Mouse (Mus musculus) left cerebral cortex, postnatal 10 days (tissue): ENCODE results near the gene Rbp1. TPM values are rescaled to one million over a fixed set of nuclear protein-coding genes. Genes with fewer than 3 reads are reported as not detected.

Source experiments
- DNase-seq, 2 experiments: peaks; one replicate each; pipeline ENCODE4 v3.0.0; 2021 to 2022; ENCODE audit warnings: low spot score in 2 of 2, mixed read lengths in 1 of 2; ENCODE audit errors: extremely low spot score in 1 of 2
- intact Hi-C: fragments of 180-260 bp; cut with DNase I; formaldehyde crosslinking; loops from one replicate; pipeline ENCODE4 v1.15.1; 2025
- total RNA-seq, 2 experiments: library from RNA; stranded (reverse); gene quantifications; 2 replicates each; pipeline ENCODE4 v1.2.3; 2021

Rbp1 gene
- 1 to 10 TPM; 5.8 to 6.1 TPM for total RNA-seq

GRCm38 (mm10) chr9:98422656-98423055, at the start of gene Rbp1:
TSS of gene Rbp1 (plus strand) at chr9:98422961.
- DNase-seq = no peak
- intact Hi-C loops = no loop called here

GRCm38 (mm10) chr9:98373358-98373757, 49.4 kb upstream of the Rbp1 start:
- peak in 1 of 2 experiments; percentile 17 for DNase-seq
- intact Hi-C loops = no loop called here

- DNase-seq = peak in 1 of 2 experiments; percentile 8
- intact Hi-C loops = no loop called here
These were observed 47.9 kb upstream of the Rbp1 start for GRCm38 (mm10) chr9:98374897-98375296.

- intact Hi-C loops = no loop called here
- no peak for DNase-seq
These were observed 47.2 kb upstream of the Rbp1 start for GRCm38 (mm10) chr9:98375329-98376170.

- DNase-seq = peak in 1 of 2 experiments; percentile 4
- intact Hi-C loops = no loop called here
These were observed 43.0 kb upstream of the Rbp1 start for GRCm38 (mm10) chr9:98379736-98380135.

DNA sequence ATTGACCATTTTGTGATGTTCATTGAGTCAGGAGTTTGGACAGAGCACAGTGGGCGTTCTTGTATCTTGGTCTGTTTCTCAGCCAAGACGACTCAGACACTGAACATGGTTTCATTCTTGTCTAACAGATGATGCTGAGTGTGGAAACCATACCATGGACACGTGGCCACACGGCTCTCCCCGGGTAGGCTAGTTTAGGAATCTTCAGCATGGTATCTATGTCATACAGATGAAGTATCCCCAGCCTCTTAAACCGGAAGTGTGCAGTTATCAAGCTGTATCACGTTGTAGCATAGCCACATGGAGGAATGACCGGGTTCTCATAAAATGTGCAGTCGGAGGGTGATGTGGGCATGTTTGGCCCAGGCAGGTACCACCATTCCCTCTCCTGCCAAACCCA, 42.2 kb upstream of the Rbp1 start:
- intact Hi-C loops = no loop called here

GRCm38 (mm10) chr9:98387741-98388632, 34.8 kb upstream of the Rbp1 start:
- DNase-seq = no peak
- intact Hi-C loops = no loop called here

More for the DNA sequence above, 42.2 kb upstream of the Rbp1 start:
- DNase-seq = peak in 1 of 2 experiments; percentile 3

DNA sequence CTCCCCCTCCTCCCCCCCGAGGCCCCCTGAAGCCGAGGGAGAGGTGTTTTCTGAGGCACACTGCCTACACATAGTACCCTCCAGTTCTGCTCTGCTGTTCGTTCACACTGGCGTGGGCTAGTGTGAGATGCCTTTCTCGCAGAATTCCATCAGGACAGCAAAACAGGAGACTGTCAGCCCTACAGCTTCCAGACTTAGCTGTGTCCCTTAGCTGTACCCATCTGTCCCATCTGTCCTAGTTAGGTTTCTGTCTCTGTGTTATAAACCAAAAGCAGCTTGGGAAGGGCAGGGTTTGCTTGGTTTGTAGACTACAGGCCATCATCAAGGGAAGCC, 34.2 kb upstream of the Rbp1 start:
- intact Hi-C loops = no loop called here
- DNase-seq = peak in 1 of 2 experiments; percentile 20

DNA sequence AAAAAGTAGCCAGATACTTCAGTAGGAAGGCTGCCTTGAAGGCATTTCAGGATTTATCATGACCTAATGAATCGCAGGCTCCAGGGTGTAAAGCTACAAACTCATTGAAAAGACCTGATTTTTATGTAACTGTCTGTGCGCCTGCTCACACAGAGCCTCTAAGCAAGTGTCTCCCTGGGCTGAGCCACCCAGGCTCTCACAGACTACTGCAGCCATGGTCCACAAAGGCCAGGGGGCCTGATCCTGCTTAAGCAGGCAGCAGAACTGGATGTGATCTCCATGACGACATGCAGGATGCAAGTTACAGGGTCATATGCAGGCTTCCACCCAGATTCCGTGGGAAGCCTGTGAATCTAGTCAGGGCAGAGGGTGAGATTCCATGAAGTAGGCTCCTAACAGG, 29.3 kb upstream of the Rbp1 start:
- intact Hi-C loops = no loop called here

GRCm38 (mm10) chr9:98397211-98397610, 25.6 kb upstream of the Rbp1 start:
- intact Hi-C loops = no loop called here
- DNase-seq = no peak

More for the DNA sequence above, 29.3 kb upstream of the Rbp1 start:
- peak in 1 of 2 experiments; percentile 5 for DNase-seq

DNA sequence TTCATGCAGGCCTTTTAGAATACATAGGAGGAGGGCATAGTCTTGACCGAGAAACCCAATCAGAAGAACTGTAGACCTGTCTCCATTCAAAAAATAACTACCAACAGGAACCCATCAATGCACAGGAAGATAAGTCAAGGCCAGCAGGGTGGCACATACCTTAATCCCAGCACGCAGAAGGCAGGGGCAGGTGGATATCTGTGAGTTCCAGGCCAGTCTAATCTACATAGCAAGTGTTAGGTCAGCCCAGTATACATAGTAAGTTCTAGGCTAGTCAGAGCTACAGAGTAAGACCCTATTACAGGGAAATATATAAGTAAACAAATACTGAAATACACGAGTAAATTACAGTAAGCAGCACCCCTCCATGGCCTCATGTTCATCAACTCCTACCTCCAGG, 24.9 kb upstream of the Rbp1 start:
- intact Hi-C loops = no loop called here
- no peak for DNase-seq

DNA sequence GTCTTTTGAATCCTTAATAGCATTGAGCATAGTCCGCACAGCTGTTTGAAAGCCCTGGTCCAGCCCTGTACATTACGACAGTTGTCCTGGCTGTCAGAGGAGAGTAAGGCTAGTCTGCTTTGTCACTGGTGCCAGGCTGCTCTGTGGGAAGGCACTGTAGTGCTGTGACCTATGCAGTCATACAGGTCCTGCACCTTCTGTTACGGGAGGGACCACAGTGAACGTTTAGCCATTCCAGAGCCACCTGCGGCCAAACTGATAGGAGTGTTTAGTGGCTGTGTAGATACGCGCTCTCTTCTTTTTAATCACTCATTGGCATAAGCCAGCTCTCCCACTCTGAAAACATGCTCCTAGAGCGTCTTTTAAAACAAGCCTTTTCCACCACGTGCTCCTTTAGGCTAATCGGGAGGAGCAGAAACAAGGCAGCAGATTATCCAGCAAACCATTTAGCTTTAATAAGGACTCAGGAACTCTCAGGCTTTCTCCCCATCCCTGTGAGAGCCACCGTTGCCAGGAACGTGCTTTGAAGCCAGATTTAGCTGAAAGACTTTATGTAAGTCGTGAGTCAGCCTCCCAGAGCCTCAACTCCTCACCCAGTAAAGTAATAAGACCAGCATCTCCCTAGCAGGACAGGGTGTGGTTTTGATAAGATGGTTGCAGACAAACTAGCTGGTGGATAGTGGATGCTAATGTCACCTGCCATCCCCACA, 22.4 kb upstream of the Rbp1 start:
- intact Hi-C loops = no loop called here
- DNase-seq = peak in 1 of 2 experiments; percentile 27

DNA sequence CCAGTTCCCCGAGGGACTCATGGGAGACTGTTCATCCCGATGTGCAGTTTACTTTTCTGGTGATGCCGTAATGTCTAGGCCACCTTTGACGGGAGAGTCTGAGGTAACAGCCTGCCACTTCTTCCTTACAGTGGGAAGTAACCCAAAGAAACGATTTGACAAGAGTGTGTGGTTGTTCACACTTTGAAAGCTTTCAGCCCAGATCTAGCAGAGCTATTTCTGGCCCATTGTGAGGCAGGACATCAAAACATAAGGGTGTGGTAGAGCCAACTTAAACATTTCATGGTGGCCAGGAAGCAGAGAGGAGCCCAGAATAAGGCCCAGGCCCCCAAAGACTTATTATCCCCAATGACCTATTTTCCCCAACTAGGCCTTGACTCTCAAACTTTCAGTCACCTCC, 21.1 kb upstream of the Rbp1 start:
- DNase-seq = no peak
- intact Hi-C loops = no loop called here

- intact Hi-C loops = no loop called here
- DNase-seq = no peak
These were observed 15.0 kb upstream of the Rbp1 start for GRCm38 (mm10) chr9:98407771-98408170.

DNA sequence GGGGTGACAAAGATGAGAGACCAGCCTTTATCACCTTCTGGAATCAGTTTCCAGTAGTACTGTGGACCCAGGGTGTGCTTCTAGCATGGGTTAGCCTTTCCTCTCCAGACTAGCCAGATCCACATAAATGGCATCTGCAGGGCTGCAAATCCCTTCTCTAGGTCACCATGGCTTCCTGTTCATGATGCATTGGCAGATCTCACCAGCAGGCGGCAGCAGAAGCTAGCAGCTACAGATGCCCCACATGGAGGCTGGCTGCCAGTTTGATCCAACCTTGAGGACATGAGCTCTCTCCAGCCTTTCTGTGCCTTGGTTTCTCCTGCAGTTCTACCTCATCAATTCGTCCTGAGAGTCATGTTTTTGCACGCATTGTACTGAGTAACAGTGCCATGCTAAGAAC, 13.6 kb upstream of the Rbp1 start:
- peak; percentile 46 to 78 for DNase-seq
- intact Hi-C loops = no loop called here

DNA sequence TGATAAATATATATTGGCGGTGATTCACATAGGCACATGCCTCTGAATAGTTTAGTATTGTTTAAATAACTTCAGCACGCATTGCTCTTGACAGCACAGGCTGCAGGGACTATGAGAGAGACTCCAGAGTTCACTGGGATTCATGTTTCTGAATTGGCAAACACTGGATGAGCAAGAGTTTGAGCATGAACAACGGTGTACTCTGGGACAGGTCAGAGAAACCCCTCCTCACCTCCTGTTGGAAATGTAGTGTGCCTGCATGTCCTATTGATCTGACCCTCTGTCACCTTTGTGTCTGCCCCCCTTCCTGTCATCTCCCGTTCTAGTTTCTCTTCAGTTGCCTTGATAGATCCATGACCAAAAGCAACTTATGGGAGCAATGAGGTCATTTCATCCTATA, 7.3 kb upstream of the Rbp1 start:
- intact Hi-C loops = loop anchor here (5.0 kb wide), 1 partner anchor 122 kb away; no protein-coding TSS in a partner anchor
- no peak for DNase-seq

DNA sequence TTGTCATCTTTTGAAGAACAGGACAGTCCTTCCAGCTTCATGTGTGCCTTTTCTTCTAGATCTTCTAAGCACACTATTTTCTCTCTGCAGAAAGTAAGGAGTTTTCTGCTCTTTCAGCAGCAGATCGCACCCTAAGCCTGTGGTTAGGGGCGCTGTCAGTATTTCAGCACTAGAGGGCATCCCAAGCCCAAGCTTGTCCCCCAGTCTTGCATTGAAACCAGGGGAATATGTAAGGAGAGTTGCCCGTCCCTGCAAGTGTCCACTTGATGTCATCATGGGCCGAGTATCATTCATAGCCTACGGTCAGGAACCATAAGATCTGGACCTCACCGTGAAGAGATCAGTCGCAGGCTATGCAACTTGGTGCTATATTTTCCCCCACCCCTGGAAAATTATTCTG, 4.8 kb upstream of the Rbp1 start:
- intact Hi-C loops = loop anchor here (5.0 kb wide), 1 partner anchor 119 kb away; no protein-coding TSS in a partner anchor
- no peak for DNase-seq

- intact Hi-C loops = loop anchor here (5.0 kb wide), 1 partner anchor 119 kb away; no protein-coding TSS in a partner anchor
- no peak for DNase-seq
These were observed 4.4 kb upstream of the Rbp1 start for GRCm38 (mm10) chr9:98418346-98418745.

GRCm38 (mm10) chr9:98420666-98421065, 2.1 kb upstream of the Rbp1 start:
- no peak for DNase-seq

More at GRCm38 (mm10) chr9:98420666-98421065, 2.1 kb upstream of the Rbp1 start:
- intact Hi-C loops = no loop called here
